Mouse (Mus musculus) lung, embryonic 15.5 days (tissue): ENCODE measurements around the gene Otud5. TPM values are rescaled to one million over a fixed set of nuclear protein-coding genes. Genes with fewer than 3 reads are reported as not detected.
A peak's percentile ranks its signal among the peaks of the same experiment; 100 is the strongest.
"Not testable (repeated sequence)": the region's sequence is repeated elsewhere in the genome, so short reads cannot be mapped to it uniquely, and the experiment has no call there.

ENCODE experiments used
- ATAC-seq: fragments of 200-750 bp; cut with Nextera tagmentation; 2 replicates; pipeline ENCODE4 v1.8.0; 2017; ENCODE audit warnings: moderate number of reproducible peaks, borderline replicate concordance; ENCODE audit not compliant: low FRiP score, low TSS enrichment; ENCODE audit errors: extremely low read depth
- H3K27ac ChIP-seq: fragments of 300-500 bp; sonication (generic); 2 replicates; pipeline ENCODE4 v1.5.1; 2015; ENCODE audit warnings: moderate library complexity, mild to moderate bottlenecking, inconsistent platforms
- H3K27me3 ChIP-seq: fragments of 300-500 bp; sonication (generic); 2 replicates; pipeline ENCODE4 v1.6.1; 2015; ENCODE audit warnings: inconsistent platforms
- H3K36me3 ChIP-seq: fragments of 300-500 bp; sonication (generic); 2 replicates; pipeline ENCODE4 v1.6.1; 2015; ENCODE audit warnings: inconsistent platforms
- H3K4me1 ChIP-seq: fragments of 300-500 bp; sonication (generic); 2 replicates; pipeline ENCODE4 v1.6.1; 2015; ENCODE audit warnings: inconsistent platforms
- H3K4me2 ChIP-seq: fragments of 300-500 bp; sonication (generic); 2 replicates; pipeline ENCODE4 v1.6.1; 2015; ENCODE audit warnings: inconsistent platforms, mild to moderate bottlenecking, moderate library complexity
- H3K4me3 ChIP-seq: fragments of 300-500 bp; sonication (generic); 2 replicates; pipeline ENCODE4 v1.5.1; 2015; ENCODE audit warnings: mild to moderate bottlenecking, inconsistent platforms
- H3K9ac ChIP-seq: fragments of 300-500 bp; sonication (generic); 2 replicates; pipeline ENCODE4 v1.6.1; 2015; ENCODE audit warnings: inconsistent platforms
- H3K9me3 ChIP-seq: fragments of 300-500 bp; sonication (generic); 2 replicates; pipeline ENCODE4 v1.6.1; 2016; ENCODE audit warnings: inconsistent platforms
- WGBS: fragments of 180-500 bp; shearing (Covaris S2); methylation state at CpG from one replicate; pipeline ENCODE4 v1.1.7; 2015; 5-methylcytosine and 5-hydroxymethylcytosine counted together
- polyA plus RNA-seq: library from polyadenylated mRNA; unstranded; fragments of >200 nt; fragmentation: Nextera tagmentation; extraction: Ambion mirVana; gene quantifications from 2 replicates; pipeline ENCODE4 v1.2.1, GENCODE M21; 2015

Otud5 gene
- polyA plus RNA-seq, 1 experiment from 2014 or later, result 46.6 TPM

GRCm38 (mm10) chrX:7883841-7884567 is 42.8 kb downstream of the Otud5 start, which contains the start of gene Slc35a2:
Slc35a2 (plus strand) TSS chrX:7884028.
- no peaks in the 10 kb centered on the region for H3K27me3 ChIP-seq
- H3K9ac ChIP-seq, result peak within 1 kb of the TSS; percentile 32
- 0 out of 2 replicates have a peak, but pooled peaks cover 6% of the 10 kb centered on the region for H3K4me1 ChIP-seq
- no peaks in the 10 kb centered on the region for H3K9me3 ChIP-seq
- H3K4me3 ChIP-seq, result peak within 1 kb of the TSS; percentile 62
- 7% methylated on average over 44 of the region's 49 CpGs for whole genome bisulfite sequencing
- peak within 1 kb of the TSS; percentile 62 for H3K4me2 ChIP-seq
- peak within 1 kb of the TSS; percentile 85 for H3K27ac ChIP-seq
- peak; percentile 92 for ATAC-seq
- no peaks in the 10 kb centered on the region for H3K36me3 ChIP-seq

GRCm38 (mm10) chrX:7898211-7898610 is 57.0 kb downstream of the Otud5 start:
- peaks cover 6% of the 10 kb centered on the region; the same call in 1 of the 2 replicates for H3K36me3 ChIP-seq
- H3K27ac ChIP-seq, result peak overlapping the region; percentile 75; the same call in 1 of the 2 replicates

GRCm38 (mm10) chrX:7898880-7899874 is 58.0 kb downstream of the Otud5 start, which contains the start of the genes Pqbp1 and Timm17b:
Pqbp1 (minus strand) TSS chrX:7899269.
Timm17b (plus strand) TSS chrX:7899357.
- H3K27me3 ChIP-seq, result no peaks in the 10 kb centered on the region
- no peaks in the 10 kb centered on the region for H3K9me3 ChIP-seq
- peaks cover 6% of the 10 kb centered on the region; the same call in 1 of the 2 replicates for H3K36me3 ChIP-seq
- 14% methylated on average over 62 of the region's 62 CpGs for WGBS
- peak within 1 kb of the TSS; percentile 58 for H3K4me2 ChIP-seq
- H3K4me1 ChIP-seq, result no peaks in the 10 kb centered on the region
- H3K4me3 ChIP-seq, result peak within 1 kb of the TSS; percentile 60
- peak within 1 kb of the TSS; percentile 53 for H3K9ac ChIP-seq
- peak within 1 kb of the TSS; percentile 75 for H3K27ac ChIP-seq
- ATAC-seq, result peak; percentile 99

More at GRCm38 (mm10) chrX:7898211-7898610, 57.0 kb downstream of the Otud5 start:
- peak overlapping the region; percentile 58 for H3K4me2 ChIP-seq
- H3K9ac ChIP-seq, result peak overlapping the region; percentile 32
- no peaks in the 10 kb centered on the region for H3K27me3 ChIP-seq
- no peaks in the 10 kb centered on the region for H3K4me1 ChIP-seq
- H3K4me3 ChIP-seq, result peak overlapping the region; percentile 60
- no peak for ATAC-seq
- no peaks in the 10 kb centered on the region for H3K9me3 ChIP-seq
- WGBS, result 23% methylated on average over 12 of the region's 13 CpGs

GRCm38 (mm10) chrX:7904441-7904840 is 63.3 kb downstream of the Otud5 start:
- Histone ChIP-seq H3K4me2 (no peak overlapping the region), H3K9ac (no peak overlapping the region), H3K4me1 (no peaks in the 10 kb centered on the region), H3K27me3 (no peaks in the 10 kb centered on the region), H3K27ac (no peak overlapping the region), H3K9me3 (no peaks in the 10 kb centered on the region), H3K4me3 (no peak overlapping the region), H3K36me3 (0 out of 2 replicates have a peak, but pooled peaks cover 3% of the 10 kb centered on the region)
- no peak for ATAC-seq
- 88% methylated on average over 5 of the region's 5 CpGs for WGBS

GRCm38 (mm10) chrX:7907735-7908134 is 66.6 kb downstream of the Otud5 start, which contains the start of gene Gm10491:
Gm10491 (minus strand) TSS chrX:7907835.
- Histone ChIP-seq H3K9ac (no peak within 1 kb of the TSS), H3K4me2 (no peak within 1 kb of the TSS), H3K4me1 (no peaks in the 10 kb centered on the region), H3K36me3 (0 out of 2 replicates have a peak, but pooled peaks cover 3% of the 10 kb centered on the region), H3K27me3 (no peaks in the 10 kb centered on the region), H3K4me3 (no peak within 1 kb of the TSS), H3K27ac (no peak within 1 kb of the TSS), H3K9me3 (no peaks in the 10 kb centered on the region)
- ATAC-seq, result no peak
- WGBS, result 79% methylated on average over 5 of the region's 5 CpGs

GRCm38 (mm10) chrX:7909242-7909641 is 68.1 kb downstream of the Otud5 start, which contains the start of gene Gm10490:
Gm10490 (plus strand) TSS chrX:7909542.
- H3K9ac ChIP-seq, H3K4me2 ChIP-seq, H3K9me3 ChIP-seq, H3K27me3 ChIP-seq, H3K27ac ChIP-seq, ATAC-seq, H3K4me1 ChIP-seq, H3K36me3 ChIP-seq, H3K4me3 ChIP-seq: not testable (repeated sequence)
- 85% methylated on average over 4 of the region's 4 CpGs for WGBS

- no peak overlapping the region for H3K4me3 ChIP-seq
- H3K4me1 ChIP-seq, result no peaks in the 10 kb centered on the region
- no peak overlapping the region for H3K9ac ChIP-seq
- no peaks in the 10 kb centered on the region for H3K9me3 ChIP-seq
- no peak overlapping the region for H3K27ac ChIP-seq
- 0 out of 2 replicates have a peak, but pooled peaks cover 3% of the 10 kb centered on the region for H3K36me3 ChIP-seq
- no peaks in the 10 kb centered on the region for H3K27me3 ChIP-seq
- ATAC-seq, result no peak
- WGBS, result 50% methylated on average over 6 of the region's 6 CpGs
- no peak overlapping the region for H3K4me2 ChIP-seq
These were observed 69.3 kb downstream of the Otud5 start for GRCm38 (mm10) chrX:7910473-7910872.

GRCm38 (mm10) chrX:7915669-7916068 is 74.5 kb downstream of the Otud5 start:
- WGBS, result 22% methylated on average over 3 of the region's 3 CpGs
- H3K4me1 ChIP-seq, H3K4me2 ChIP-seq, H3K36me3 ChIP-seq, H3K4me3 ChIP-seq, H3K9ac ChIP-seq, H3K9me3 ChIP-seq, ATAC-seq, H3K27ac ChIP-seq: not testable (repeated sequence)
- H3K27me3 ChIP-seq, result peaks cover 15% of the 10 kb centered on the region

GRCm38 (mm10) chrX:7917960-7918359 is 76.8 kb downstream of the Otud5 start:
- peaks cover 38% of the 10 kb centered on the region for H3K27me3 ChIP-seq
- H3K4me2 ChIP-seq, H3K4me3 ChIP-seq, H3K4me1 ChIP-seq, H3K9me3 ChIP-seq, ATAC-seq, H3K9ac ChIP-seq, H3K36me3 ChIP-seq, H3K27ac ChIP-seq: not testable (repeated sequence)
- 73% methylated on average over 6 of the region's 6 CpGs for WGBS

GRCm38 (mm10) chrX:7919601-7920383 is 78.6 kb downstream of the Otud5 start, which contains the start of gene Pcsk1n:
Pcsk1n (plus strand) TSS chrX:7919822.
- Histone ChIP-seq H3K27ac (no peak within 1 kb of the TSS), H3K4me2 (0 out of 2 replicates have a peak within 1 kb of the TSS, but pooled peaks have one; percentile 18), H3K9me3 (no peaks in the 10 kb centered on the region), H3K4me1 (0 out of 2 replicates have a peak, but pooled peaks cover 5% of the 10 kb centered on the region), H3K9ac (no peak within 1 kb of the TSS), H3K27me3 (peaks cover 54% of the 10 kb centered on the region), H3K4me3 (0 out of 2 replicates have a peak within 1 kb of the TSS, but pooled peaks have one; percentile 7), H3K36me3 (no peaks in the 10 kb centered on the region)
- WGBS, result 14% methylated on average over 36 of the region's 40 CpGs
- ATAC-seq, result no peak; the same call in 1 of the 2 replicates
